Mouse (Mus musculus) stomach, postnatal 0 days (tissue): ENCODE results near the gene Gm44511.

Source experiments
- CTCF ChIP-seq: IDR thresholded peaks from 2 replicates; pipeline ENCODE4 v1.5.1; 2016; ENCODE audit warnings: antibody characterized with exemption, low read depth, mild to moderate bottlenecking, moderate library complexity
- EP300 ChIP-seq: optimal IDR thresholded peaks from 2 replicates; pipeline ENCODE3; 2016; ENCODE audit warnings: antibody characterized with exemption

DNA sequence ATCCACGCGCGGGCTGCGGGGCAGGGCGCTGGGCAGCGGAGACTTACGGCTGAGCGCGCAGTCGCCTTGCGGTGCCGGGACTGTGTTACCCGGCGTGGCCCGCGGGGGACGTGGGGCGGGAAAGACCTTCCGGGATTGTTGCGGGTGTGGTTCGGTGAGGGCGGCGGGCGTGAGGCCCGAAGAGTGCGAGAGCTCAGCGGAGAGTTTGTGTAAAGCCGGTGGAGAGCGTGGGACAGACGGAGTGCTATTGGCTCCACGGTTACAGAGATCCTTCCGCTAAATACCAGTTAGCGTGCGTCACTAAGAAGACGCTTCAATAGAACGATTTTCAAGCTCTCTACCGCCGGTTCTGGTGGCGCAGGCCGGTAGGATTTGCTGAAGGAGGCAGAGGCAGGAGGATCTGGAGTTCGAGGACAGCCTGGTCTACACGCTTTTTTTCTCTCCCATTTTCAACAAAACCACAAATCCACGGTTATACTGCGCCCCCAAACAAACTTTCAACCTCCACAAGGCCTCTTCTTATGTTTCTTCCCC, 16.9 kb upstream of the Gm44511 start:
- TF ChIP-seq CTCF (peak; percentile 41), EP300 (no peak)
